In the genomic region with DNA sequence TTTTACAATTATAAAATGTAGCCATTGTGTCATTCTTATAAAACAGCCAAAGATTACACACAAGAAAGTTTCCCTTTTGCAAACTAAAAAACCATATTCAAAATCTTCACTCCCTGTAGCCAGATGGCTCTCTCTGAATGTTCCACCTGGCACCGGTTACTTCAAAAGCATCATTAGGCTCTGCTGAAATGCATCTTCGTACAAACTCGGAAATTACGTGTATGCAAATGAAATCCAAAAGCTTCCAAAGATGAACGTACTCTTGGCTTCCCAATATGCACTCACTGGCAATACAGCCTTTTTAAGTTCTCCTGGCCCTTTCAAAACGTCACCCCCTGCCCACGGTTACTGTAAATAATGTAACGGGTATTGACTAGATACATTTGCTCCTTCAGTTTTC, we compare ENCODE assay signal across 8 mouse cellular contexts. TPM values are rescaled to one million over a fixed set of nuclear protein-coding genes. Genes with fewer than 3 reads are reported as not detected.
DNase-seq lines count a peak whose midpoint lies in the region; ATAC-seq and TF ChIP-seq lines count a peak whose summit lies in the region.

No protein-coding gene starts in this region.

- no peaks in the 10 kb centered on the region for H3K9me3 ChIP-seq in erythroblast, embryonic 14.5 days (ENCODE audit: control insufficient read depth, low read length)
- H3K9me3 ChIP-seq in limb, embryonic 13.5 days, result no peaks in the 10 kb centered on the region

- WGBS in spleen, adult 2 months, result 39% methylated on average over 8 of the region's 8 CpGs
- WGBS in limb, embryonic 13.5 days, result 36% methylated on average over 8 of the region's 8 CpGs

- no peak overlapping the region for H3K27ac ChIP-seq in spleen, adult 2 months (ENCODE audit: insufficient read depth, low read length)
- H3K27ac ChIP-seq in limb, embryonic 13.5 days, result no peak overlapping the region

- no peaks in the 10 kb centered on the region for H3K27me3 ChIP-seq in erythroblast, embryonic 14.5 days (ENCODE audit: control insufficient read depth)
- no peaks in the 10 kb centered on the region for H3K27me3 ChIP-seq in spleen, adult 2 months (ENCODE audit: control insufficient read depth, insufficient read depth, low read length)
- H3K27me3 ChIP-seq in limb, embryonic 13.5 days, result no peaks in the 10 kb centered on the region

- H3K4me3 ChIP-seq in erythroblast, embryonic 14.5 days (replicated peaks), result peak overlapping the region; percentile 68
- H3K4me3 ChIP-seq in spleen, adult 2 months (ENCODE audit: extremely low read depth, insufficient read depth, insufficient read length), result peak overlapping the region; percentile 83; the same call in 1 of the 2 replicates
- peak overlapping the region; percentile 62 for H3K4me3 ChIP-seq in limb, embryonic 13.5 days

- H3K4me1 ChIP-seq in erythroblast, embryonic 14.5 days (ENCODE audit: control insufficient read depth), result peaks cover 23% of the 10 kb centered on the region
- peaks cover 3% of the 10 kb centered on the region; the same call in 1 of the 2 replicates for H3K4me1 ChIP-seq in spleen, adult 2 months (ENCODE audit: control insufficient read depth, insufficient read depth, insufficient read length)
- H3K4me1 ChIP-seq in limb, embryonic 13.5 days, result peaks cover 27% of the 10 kb centered on the region

- H3K4me2 ChIP-seq in limb, embryonic 13.5 days (replicated peaks), result peak overlapping the region; percentile 68

- peak overlapping the region; percentile 81 for H3K9ac ChIP-seq in limb, embryonic 13.5 days

- H3K36me3 ChIP-seq in erythroblast, embryonic 14.5 days (ENCODE audit: control insufficient read depth), result peaks cover 5% of the 10 kb centered on the region
- 0 out of 2 replicates have a peak, but pooled peaks cover 2% of the 10 kb centered on the region for H3K36me3 ChIP-seq in spleen, adult 2 months (ENCODE audit: control insufficient read depth, insufficient read depth, low read length)
- peaks cover 8% of the 10 kb centered on the region; the same call in 1 of the 2 replicates for H3K36me3 ChIP-seq in limb, embryonic 13.5 days

- DNase-seq in spleen, adult 2 months (ENCODE audit: low read depth in 1 of 2, low spot score in 2 of 2), result no peak
- no peak for DNase-seq in spleen, postnatal 14 days (ENCODE audit: low spot score in 2 of 2)
- peak; percentile 41 for DNase-seq in telencephalon, adult 2 months (ENCODE audit: low read depth, low spot score)
- no peak for DNase-seq in gastrocnemius, adult 8-10 months (ENCODE audit: low spot score in 2 of 2)
- no peak for DNase-seq in lung, postnatal 36 days

- TF ChIP-seq CTCF in spleen, adult 2 months (IDR thresholded peaks at IDR 0.05; ENCODE audit: extremely low read depth, insufficient read depth, insufficient read length, insufficient replicate concordance), result no peak

- no peak for ATAC-seq in erythroblast, adult 5-6 weeks (replicated peaks; ENCODE audit: low FRiP score, poor library complexity, severe bottlenecking)
- ATAC-seq in limb, embryonic 13.5 days (ENCODE audit: low FRiP score, low read depth), result no peak

- no peak for TF ChIP-seq POLR2A in spleen, adult 2 months (IDR thresholded peaks at IDR 0.05; ENCODE audit: low read depth, low read length)

RNA-seq across cellular contexts. Expression of gene Lrrc28, which starts 0.8 kb away (rescaled TPM):
- 1.7 and 1.8 TPM in 2 replicates for polyA plus RNA-seq in erythroblast, embryonic 14.5 days (2012)
- 1.5 and 5.2 TPM in 2 replicates for total RNA-seq in erythroblast, adult 5-6 weeks (2015; ENCODE audit: low replicate concordance)
- total RNA-seq in erythroblast, adult 5-6 weeks (2017; ENCODE audit: low replicate concordance), result 9.4 and 12.4 TPM in 2 replicates
- polyA plus RNA-seq in spleen, adult 2 months (2012; rRNA removed), result 13.1 and 14.1 TPM in 2 replicates
- polyA plus RNA-seq in limb, embryonic 13.5 days (2015; fragmentation: Nextera tagmentation; extraction: Ambion mirVana), result 21.4 and 22.3 TPM in 2 replicates
- total RNA-seq in gastrocnemius, adult 8-10 months (2022), result 10 to 100 TPM; 26.2 to 35.8 (median 27.6) TPM

RNA-seq across cellular contexts. Expression of gene Ttc23, which starts 2.9 kb away (rescaled TPM):
- polyA plus RNA-seq in erythroblast, embryonic 14.5 days (2012), result 0.08 TPM in 1 of 2 replicates, not detected in the other
- 0.84 TPM in 1 of 2 replicates, not detected in the other for total RNA-seq in erythroblast, adult 5-6 weeks (2015; ENCODE audit: low replicate concordance)
- 0.60 and 2.4 TPM in 2 replicates for total RNA-seq in erythroblast, adult 5-6 weeks (2017; ENCODE audit: low replicate concordance)
- polyA plus RNA-seq in spleen, adult 2 months (2012; rRNA removed), result 0.93 and 1.2 TPM in 2 replicates
- polyA plus RNA-seq in limb, embryonic 13.5 days (2015; fragmentation: Nextera tagmentation; extraction: Ambion mirVana), result 58.1 and 60.6 TPM in 2 replicates
- total RNA-seq in gastrocnemius, adult 8-10 months (2022), result 10 to 100 TPM; 17.8 to 24.1 (median 22.1) TPM

Comparison
In these comparisons a context has a peak if more than half of its experiments do, and no peak if none do; other contexts are left out.
1. RNA of gene Ttc23, which starts 2.9 kb away (polyA plus RNA-seq): 58.1 to 60.6 TPM in limb, embryonic 13.5 days; 0.93 to 1.2 TPM in spleen, adult 2 months and 0.08 TPM in erythroblast, embryonic 14.5 days; every median in the first group is over 10 times any median in the second.
2. Peak in every context shown above with its lines, with median percentiles within 50 percentile points of each other: H3K4me3 ChIP-seq.